Mouse (Mus musculus) lung, adult 2 months (tissue): ENCODE results near the gene Eme1. TPM values are rescaled to one million over a fixed set of nuclear protein-coding genes. Genes with fewer than 3 reads are reported as not detected.

Source experiments
- DNase-seq: peaks from one replicate; pipeline ENCODE4 v3.0.0; 2022
- H3K4me1 ChIP-seq: fragments of 200-500 bp; 2 replicates; pipeline ENCODE4 v1.6.1; 2011; ENCODE audit warnings: low read length; ENCODE audit not compliant: control insufficient read depth, insufficient read depth
- H3K4me3 ChIP-seq: fragments of 200-500 bp; replicated peaks from 2 replicates; pipeline ENCODE3; 2011; ENCODE audit warnings: low read depth, mild to moderate bottlenecking, control low read depth, low read length; ENCODE audit errors: extremely low read depth
- CTCF ChIP-seq: fragments of 200-500 bp; IDR thresholded peaks from 2 replicates; pipeline ENCODE4 v1.5.1; 2011; ENCODE audit warnings: mild to moderate bottlenecking, low read length, control low read depth; ENCODE audit not compliant: insufficient read depth
- POLR2A ChIP-seq: fragments of 200-500 bp; IDR thresholded peaks from 2 replicates; pipeline ENCODE4 v1.6.1; 2011; ENCODE audit warnings: low read depth, mild to moderate bottlenecking, control low read depth, low read length, borderline replicate concordance; ENCODE audit errors: extremely low read depth
- WGBS: fragments of 180-500 bp; shearing (Covaris S2); methylation state at CpG from one replicate; pipeline ENCODE4 v1.1.7; 2018; 5-methylcytosine and 5-hydroxymethylcytosine counted together
- polyA plus RNA-seq: library from polyadenylated mRNA; depleted of rRNA; stranded (reverse); fragments of >200 nt; gene quantifications from 2 replicates; pipeline ENCODE4 v1.2.3, GENCODE M21; 2012; rRNA removed

The Eme1 gene
- polyA plus RNA-seq, 1 experiment = 0.51 TPM

GRCm38 (mm10) chr11:94601321-94602281 lies 52.2 kb downstream of the Eme1 start, which contains the start of gene Acsf2:
Acsf2 (minus strand) TSS chr11:94601871.
- TF ChIP-seq CTCF (no peak), POLR2A (no peak; the same call in 1 of the 2 replicates)
- peaks cover 9% of the 10 kb centered on the region for H3K4me1 ChIP-seq
- 1% methylated on average over 41 of the region's 52 CpGs for WGBS
- peak; percentile 77 for DNase-seq
- peak within 1 kb of the TSS; percentile 68 for H3K4me3 ChIP-seq

- DNase-seq = no peak
- TF ChIP-seq CTCF (no peak), POLR2A (no peak)
- 92% methylated on average over 7 of the region's 7 CpGs for WGBS
- Histone ChIP-seq H3K4me3 (no peak overlapping the region), H3K4me1 (peaks cover 9% of the 10 kb centered on the region)
Measured at GRCm38 (mm10) chr11:94600447-94600846, 53.3 kb downstream of the Eme1 start.

GRCm38 (mm10) chr11:94598437-94599120 lies 55.2 kb downstream of the Eme1 start:
- no peak for TF ChIP-seq POLR2A
- TF ChIP-seq CTCF = peak; percentile 29; the same call in 1 of the 2 replicates
- WGBS = 63% methylated on average over 6 of the region's 6 CpGs
- no peak overlapping the region for H3K4me3 ChIP-seq
- peaks cover 9% of the 10 kb centered on the region for H3K4me1 ChIP-seq
- DNase-seq = no peak

GRCm38 (mm10) chr11:94597319-94597718 lies 56.4 kb downstream of the Eme1 start:
- Histone ChIP-seq H3K4me3 (no peak overlapping the region), H3K4me1 (peaks cover 7% of the 10 kb centered on the region)
- no peak for DNase-seq
- TF ChIP-seq POLR2A (no peak), CTCF (no peak)
- WGBS = 50% methylated on average over 4 of the region's 4 CpGs

- DNase-seq = no peak
- 57% methylated on average over 7 of the region's 7 CpGs for WGBS
- TF ChIP-seq POLR2A = no peak
- no peak for TF ChIP-seq CTCF
- peaks cover 3% of the 10 kb centered on the region for H3K4me1 ChIP-seq
- no peak overlapping the region for H3K4me3 ChIP-seq
Measured at GRCm38 (mm10) chr11:94596311-94596852, 57.4 kb downstream of the Eme1 start.

Other genes starting within 250 kb of the Eme1 start
- 3.5 and 4.3 TPM in 2 replicates for gene Cacna1g, start 179.8 kb downstream of the Eme1 start, polyA plus RNA-seq
- 0.15 and 0.70 TPM in 2 replicates for gene Spata20, start 167.8 kb downstream of the Eme1 start, polyA plus RNA-seq
- gene Epn3, start 154.0 kb downstream of the Eme1 start, polyA plus RNA-seq = 60.0 and 62.2 TPM in 2 replicates
- gene Mycbpap, start 132.2 kb downstream of the Eme1 start, polyA plus RNA-seq = 5.8 and 7.6 TPM in 2 replicates
- 10.3 and 12.7 TPM in 2 replicates for gene Rsad1, start 104.7 kb downstream of the Eme1 start, polyA plus RNA-seq
- 32.6 and 38.8 TPM in 2 replicates for gene Chad, start 88.9 kb downstream of the Eme1 start, polyA plus RNA-seq
- gene Acsf2, start 52.1 kb downstream of the Eme1 start, polyA plus RNA-seq = 28.0 and 35.2 TPM in 2 replicates
- gene Lrrc59, start 24.2 kb downstream of the Eme1 start, polyA plus RNA-seq = 41.4 and 46.3 TPM in 2 replicates
- 32.8 and 34.7 TPM in 2 replicates for gene Mrpl27, start 197 bp downstream of the Eme1 start, polyA plus RNA-seq
- 38.4 and 41.1 TPM in 2 replicates for gene Xylt2, start 23.6 kb upstream of the Eme1 start, polyA plus RNA-seq
- not detected in 2 replicates for gene Gm11541, start 50.5 kb upstream of the Eme1 start, polyA plus RNA-seq
- 0.15 TPM in 2 replicates for gene Cdc34b, start 87.8 kb upstream of the Eme1 start, polyA plus RNA-seq
- not detected in 2 replicates for gene Tmem92, start 128.7 kb upstream of the Eme1 start, polyA plus RNA-seq